Mouse (Mus musculus) heart, postnatal 36 days (tissue): Measurements from ENCODE around the gene Hyal2. TPM values are rescaled to one million over a fixed set of nuclear protein-coding genes. Genes with fewer than 3 reads are reported as not detected.

Experiments
- DNase-seq, 2 experiments: peaks; one replicate each; pipeline ENCODE4 v3.0.0; 2021 to 2022
- intact Hi-C: fragments of 180-260 bp; cut with DNase I; formaldehyde crosslinking; loops from one replicate; pipeline ENCODE4 v1.15.1; 2025
- total RNA-seq, 2 experiments: library from RNA; stranded (reverse); gene quantifications; 2 replicates each; pipeline ENCODE4 v1.2.3; 2021

Hyal2 gene
- total RNA-seq, 2 experiments from 2014 or later = 36.4 to 39.0 TPM

- no peak for DNase-seq
- intact Hi-C loops = no loop called here
Observed at GRCm38 (mm10) chr9:107606591-107606990, 38.8 kb downstream of the Hyal2 start.

DNA sequence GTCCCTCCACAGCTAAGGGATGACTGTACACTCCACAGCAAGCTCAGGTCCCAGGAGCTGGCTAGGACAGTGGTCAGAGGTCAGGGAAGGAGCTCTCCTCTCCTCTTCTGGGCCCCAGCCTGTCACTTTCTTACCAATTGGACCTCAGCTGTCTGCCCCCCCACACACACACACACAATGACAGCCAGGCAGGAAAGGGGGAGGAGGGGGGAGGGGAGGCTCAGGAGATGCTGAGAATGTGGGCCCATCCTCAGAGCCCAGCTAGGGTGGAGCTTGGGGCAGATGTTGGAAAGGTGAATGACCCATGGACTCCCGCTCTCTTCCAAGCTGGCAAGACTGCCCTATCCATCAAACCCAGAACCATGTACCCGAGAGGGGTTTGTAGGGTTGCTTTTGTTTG is 39.3 kb downstream of the Hyal2 start:
- DNase-seq = no peak
- intact Hi-C loops = no loop called here

GRCm38 (mm10) chr9:107607653-107608245 is 40.0 kb downstream of the Hyal2 start:
- DNase-seq = no peak
- intact Hi-C loops = no loop called here

- intact Hi-C loops = no loop called here
- no peak for DNase-seq
Observed at GRCm38 (mm10) chr9:107608741-107609432, 41.1 kb downstream of the Hyal2 start, which contains the start of gene Sema3b. Gene Sema3b (minus strand): TSS chr9:107609229.

DNA sequence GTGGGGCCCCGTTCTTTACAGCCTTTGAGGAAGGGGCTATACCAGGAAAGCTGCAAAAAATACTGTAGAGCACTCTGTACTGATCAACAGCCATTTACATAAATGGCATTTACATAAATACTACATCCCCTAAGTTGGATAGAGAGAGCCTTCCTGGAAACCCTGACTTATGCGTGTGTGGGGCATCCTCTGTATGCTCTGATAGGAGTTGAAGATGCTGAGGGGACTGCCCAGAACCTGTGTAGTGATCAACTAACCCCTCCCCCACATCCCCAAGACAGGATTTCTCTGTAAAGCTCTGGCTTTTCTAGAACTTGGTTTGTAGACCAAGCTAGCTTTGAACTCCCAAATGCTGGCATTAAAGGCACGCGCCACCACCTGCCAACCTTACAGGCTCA is 41.7 kb downstream of the Hyal2 start:
- intact Hi-C loops = no loop called here
- DNase-seq = no peak

- peak in 1 of 2 experiments; percentile 58 for DNase-seq
- intact Hi-C loops = loop anchor here (2.0 kb wide), 1 partner anchor 21 kb away; no protein-coding TSS in a partner anchor
Observed at GRCm38 (mm10) chr9:107611456-107612190, 43.9 kb downstream of the Hyal2 start.

GRCm38 (mm10) chr9:107612191-107612944 is 44.6 kb downstream of the Hyal2 start:
- intact Hi-C loops = loop anchor here (2.0 kb wide), 1 partner anchor 20 kb away; no protein-coding TSS in a partner anchor
- peak; percentile 99 to 100 for DNase-seq

DNA sequence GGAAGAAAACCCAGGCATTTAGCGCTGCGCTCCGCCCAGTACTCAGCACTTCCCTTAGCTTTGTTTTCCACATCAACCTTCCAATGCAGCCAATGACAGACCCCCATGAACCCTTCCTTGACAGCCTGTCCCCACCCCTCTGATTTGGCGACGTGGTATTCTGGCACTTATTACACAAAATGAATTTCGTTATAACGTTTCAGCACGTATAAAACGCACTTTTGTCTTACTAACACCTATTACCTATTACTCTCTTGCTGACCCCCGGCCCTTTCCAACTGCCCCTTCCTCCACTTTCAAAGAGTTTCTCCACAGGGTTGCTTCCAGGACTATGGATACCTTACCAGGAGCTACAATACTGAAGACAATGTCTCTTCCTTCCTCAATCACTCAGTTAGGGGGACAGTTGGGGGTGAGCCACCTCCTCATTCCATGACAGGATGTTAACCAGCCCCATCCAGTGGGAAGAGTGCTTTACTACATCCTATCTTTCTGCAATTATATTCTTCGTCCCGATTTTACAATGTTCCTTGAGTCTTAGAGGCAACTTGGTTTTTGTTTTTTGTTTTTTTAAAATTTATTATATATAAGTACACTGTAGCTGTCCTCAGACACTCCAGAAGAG is 45.3 kb downstream of the Hyal2 start:
- DNase-seq = no peak
- intact Hi-C loops = loop anchor here (2.0 kb wide), 1 partner anchor 20 kb away; no protein-coding TSS in a partner anchor

GRCm38 (mm10) chr9:107615035-107615434 is 47.3 kb downstream of the Hyal2 start:
- DNase-seq = no peak
- intact Hi-C loops = no loop called here

- DNase-seq = no peak
- intact Hi-C loops = no loop called here
Observed at GRCm38 (mm10) chr9:107617461-107617860, 49.7 kb downstream of the Hyal2 start.

GRCm38 (mm10) chr9:107618098-107618497 is 50.4 kb downstream of the Hyal2 start:
- DNase-seq = no peak
- intact Hi-C loops = no loop called here

DNA sequence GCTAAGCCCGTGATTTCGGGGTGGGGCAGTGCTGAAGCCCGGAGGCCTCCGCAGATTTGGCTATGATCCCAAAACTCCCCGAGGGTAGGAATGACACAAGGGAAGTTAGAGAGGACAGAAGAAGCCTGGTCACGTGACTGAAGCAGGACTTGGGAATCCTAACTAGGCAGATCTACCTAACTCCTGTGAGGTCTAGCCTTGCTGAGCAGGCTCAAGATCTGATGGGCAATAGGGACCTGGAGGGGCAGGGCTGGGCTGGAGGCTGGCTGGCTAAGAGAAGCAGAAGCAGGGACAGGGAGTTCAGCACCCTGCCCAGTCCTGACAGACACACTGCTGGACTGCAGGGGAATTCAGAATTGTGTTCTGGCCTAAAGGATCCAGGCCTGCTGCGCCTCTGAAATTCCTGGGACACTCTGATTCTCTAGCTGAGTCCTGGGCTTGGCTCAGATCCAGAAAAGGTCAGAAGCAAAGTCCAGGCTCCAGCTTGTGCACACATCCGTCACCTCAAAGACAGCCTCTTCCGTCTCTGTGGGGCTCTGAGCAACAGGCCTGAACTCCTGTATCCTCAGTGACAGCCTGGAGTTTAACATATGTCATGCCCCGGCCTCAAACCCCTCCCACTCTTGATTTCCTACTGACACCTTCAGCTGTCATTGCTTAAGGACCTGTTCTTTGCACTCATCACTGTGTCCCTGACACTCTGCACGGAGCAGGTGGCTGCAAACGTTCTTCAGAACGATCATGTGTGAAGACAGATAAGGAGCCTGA is 51.2 kb downstream of the Hyal2 start:
- intact Hi-C loops = no loop called here
- peak; percentile 63 to 66 for DNase-seq

GRCm38 (mm10) chr9:107619546-107619879 is 51.8 kb downstream of the Hyal2 start:
- DNase-seq = no peak
- intact Hi-C loops = no loop called here

GRCm38 (mm10) chr9:107620954-107621353 is 53.2 kb downstream of the Hyal2 start:
- intact Hi-C loops = no loop called here

More at GRCm38 (mm10) chr9:107620954-107621353, 53.2 kb downstream of the Hyal2 start:
- DNase-seq = no peak

Other genes with a start within 250 kb of the Hyal2 start
- 10 to 100 TPM; 22.3 to 22.6 TPM for gene Hemk1, start 229.6 kb upstream of the Hyal2 start, total RNA-seq
- gene 6430571L13Rik, start 227.3 kb upstream of the Hyal2 start, total RNA-seq = 1 to 10 TPM; 4.2 to 5.3 TPM
- 10 to 100 TPM; 10.5 to 13.3 TPM for gene Cacna2d2, start 168.3 kb upstream of the Hyal2 start, total RNA-seq
- gene Tmem115, start 34.0 kb upstream of the Hyal2 start, total RNA-seq = 10 to 100 TPM; 22.7 to 26.8 TPM
- 1 to 10 TPM; 4.7 to 5.3 TPM for gene Cyb561d2, start 25.8 kb upstream of the Hyal2 start, total RNA-seq
- 10 to 100 TPM; 17.5 to 18.5 TPM for gene Nprl2, start 25.7 kb upstream of the Hyal2 start, total RNA-seq
- not detected for gene Zmynd10, start 20.6 kb upstream of the Hyal2 start, total RNA-seq
- gene Rassf1, start 16.4 kb upstream of the Hyal2 start, total RNA-seq = 10 to 100 TPM; 16.5 to 17.3 TPM
- 10 to 100 TPM; 35.1 to 35.3 TPM for gene Tusc2, start 4.7 kb upstream of the Hyal2 start, total RNA-seq
- 1 to 10 TPM; 5.1 to 5.7 TPM for gene Hyal1, start 9.0 kb downstream of the Hyal2 start, total RNA-seq
- gene Naa80, start 10.9 kb downstream of the Hyal2 start, total RNA-seq = 10 to 100 TPM; 16.6 to 19.1 TPM
- gene Hyal3, start 12.9 kb downstream of the Hyal2 start, total RNA-seq = under 1 TPM; 0.36 to 0.46 TPM
- 10 to 100 TPM; 48.4 to 51.2 TPM for gene Ifrd2, start 19.7 kb downstream of the Hyal2 start, total RNA-seq
- gene Sema3b, start 41.3 kb downstream of the Hyal2 start, total RNA-seq = 10 to 100 TPM; 18.5 to 22.0 TPM
- 100 to 1,000 TPM; 248 to 259 TPM for gene Gnai2, start 67.4 kb downstream of the Hyal2 start, total RNA-seq
- gene Slc38a3, start 101.6 kb downstream of the Hyal2 start, total RNA-seq = 10 to 100 TPM; 66.0 to 80.3 TPM
- not detected for gene Gnat1, start 111.8 kb downstream of the Hyal2 start, total RNA-seq
- 10 to 100 TPM; 16.0 to 16.9 TPM for gene Sema3f, start 142.5 kb downstream of the Hyal2 start, total RNA-seq
- 10 to 100 TPM; 47.2 to 52.6 TPM for gene Rbm5, start 203.1 kb downstream of the Hyal2 start, total RNA-seq